Mouse (Mus musculus) kidney, postnatal 25 days (tissue): ENCODE results near the gene Casp2.

Experiments used
- DNase-seq, 2 experiments: peaks; one replicate each; pipeline ENCODE4 v3.0.0; 2021; ENCODE audit warnings: mixed read lengths in 2 of 2

Gene Casp2

DNA sequence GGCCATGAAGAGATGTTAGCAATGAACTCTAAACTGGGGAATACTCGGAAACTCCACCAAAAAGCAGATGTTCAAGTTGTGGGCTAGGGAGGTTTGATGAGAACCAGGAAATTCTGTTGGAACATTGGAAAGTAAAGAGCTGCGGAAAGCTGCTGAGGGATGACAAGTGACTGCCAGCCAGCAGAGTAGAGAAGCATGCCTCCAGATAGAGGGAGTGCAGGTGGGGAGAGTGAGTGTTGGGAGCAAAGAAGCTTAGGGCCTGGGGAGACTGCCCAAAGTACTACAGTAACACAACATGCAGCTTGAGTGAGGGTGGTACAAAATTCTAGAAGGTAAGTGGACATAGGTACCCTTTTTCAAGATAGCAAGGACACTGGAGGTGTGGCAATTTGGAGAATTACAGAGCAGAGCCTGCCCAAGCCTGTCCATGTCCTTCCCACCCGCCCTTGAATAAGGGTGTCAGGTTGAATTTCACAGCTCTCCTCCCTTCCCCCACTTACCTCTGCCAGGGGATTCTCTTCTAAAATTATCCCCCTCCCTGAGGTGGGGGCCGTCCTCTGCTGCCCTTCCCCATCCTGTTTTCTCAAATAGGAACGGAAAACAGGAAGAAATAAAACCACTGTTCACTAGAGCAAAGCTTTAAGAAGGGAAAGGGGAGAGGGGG, 18.2 kb downstream of the Casp2 start:
- DNase-seq: no peak

DNA sequence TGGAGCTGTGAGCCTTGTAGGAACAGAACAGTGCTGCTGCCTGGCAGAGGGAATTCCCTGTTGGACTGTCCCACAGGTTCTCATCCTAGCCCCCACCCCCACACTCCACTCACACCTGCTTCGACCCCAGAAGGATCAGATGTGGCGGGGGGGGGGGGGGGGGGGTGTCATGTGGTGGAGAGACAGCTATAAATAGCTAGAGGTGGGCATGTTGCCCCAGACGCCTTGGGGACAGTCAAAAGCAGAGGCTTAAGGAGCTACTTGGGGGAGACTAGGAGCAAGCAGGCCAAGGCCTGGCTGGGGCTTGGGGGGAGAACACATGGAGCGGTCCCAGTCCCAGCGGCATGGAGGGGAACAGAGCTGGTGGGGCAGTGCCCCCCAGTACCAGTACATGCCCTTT, 21.7 kb downstream of the Casp2 start, which contains the start of gene Clcn1:
Gene Clcn1, plus strand, starts transcription at position 238 of the 400 bp plus-strand sequence.
- DNase-seq: no peak

DNA sequence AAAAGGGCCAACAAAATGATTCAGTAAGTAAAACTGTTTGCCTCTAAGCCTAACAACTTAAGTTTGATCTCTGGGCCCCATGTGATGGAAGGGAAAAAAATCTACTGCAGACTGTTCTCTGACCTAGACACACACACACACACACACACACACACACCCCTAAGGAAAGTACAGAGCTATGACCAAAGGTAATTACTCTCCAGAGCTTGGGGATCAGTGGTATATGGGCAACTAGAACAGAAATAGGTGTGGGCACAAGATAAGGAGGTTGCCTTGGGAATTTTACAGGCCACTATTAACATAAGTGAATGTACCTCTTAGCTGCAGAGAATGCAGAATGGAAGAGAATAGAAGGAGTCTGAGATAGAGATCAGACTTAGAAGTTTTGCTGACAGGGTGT, 22.8 kb downstream of the Casp2 start:
- no peak for DNase-seq

DNA sequence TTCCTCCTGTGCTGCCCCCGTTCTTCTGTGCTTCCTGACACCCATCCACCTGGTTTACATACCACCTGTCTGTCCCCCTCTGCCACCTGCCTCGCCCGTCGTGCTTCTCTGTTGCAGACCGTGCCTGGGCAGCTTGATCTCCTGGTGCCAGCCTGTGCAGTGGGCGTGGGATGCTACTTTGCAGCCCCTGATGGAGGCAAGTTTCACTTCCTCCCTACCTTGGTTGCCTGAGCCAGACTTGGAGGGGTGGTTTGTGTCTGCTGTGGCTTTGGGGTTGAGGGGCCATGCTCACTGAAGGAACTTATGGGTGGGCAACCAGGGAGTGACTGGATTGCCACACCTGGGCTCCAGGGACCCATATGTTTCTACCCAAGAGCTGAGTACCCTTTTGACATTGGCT, 28.5 kb downstream of the Casp2 start:
- DNase-seq: no peak

DNA sequence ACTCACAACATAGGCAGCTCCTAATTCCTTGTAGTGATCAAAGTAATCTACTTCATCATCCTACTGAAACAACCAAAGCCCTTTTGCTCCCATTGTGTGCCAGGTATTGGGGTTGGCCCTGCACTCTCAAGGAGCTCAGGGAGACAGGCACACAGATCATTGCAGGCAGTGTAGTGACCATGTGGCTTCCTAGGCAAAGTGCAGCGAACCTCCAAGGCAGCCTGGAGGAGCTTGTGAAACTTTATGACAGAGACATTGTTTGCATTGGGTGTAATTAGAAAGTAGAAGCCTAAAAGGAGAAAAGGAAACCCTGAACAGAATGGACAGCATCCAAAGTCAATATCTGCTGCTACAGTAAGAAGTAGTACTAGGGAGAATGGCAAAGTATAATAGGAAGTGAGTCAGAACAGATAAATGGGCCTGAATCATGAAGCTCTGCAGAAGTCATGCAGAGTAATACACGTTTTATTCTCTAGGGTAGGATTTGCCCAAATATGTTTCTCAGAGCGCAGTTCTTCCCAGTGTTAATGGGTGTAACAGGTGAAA, 30.8 kb downstream of the Casp2 start:
- no peak for DNase-seq

DNA sequence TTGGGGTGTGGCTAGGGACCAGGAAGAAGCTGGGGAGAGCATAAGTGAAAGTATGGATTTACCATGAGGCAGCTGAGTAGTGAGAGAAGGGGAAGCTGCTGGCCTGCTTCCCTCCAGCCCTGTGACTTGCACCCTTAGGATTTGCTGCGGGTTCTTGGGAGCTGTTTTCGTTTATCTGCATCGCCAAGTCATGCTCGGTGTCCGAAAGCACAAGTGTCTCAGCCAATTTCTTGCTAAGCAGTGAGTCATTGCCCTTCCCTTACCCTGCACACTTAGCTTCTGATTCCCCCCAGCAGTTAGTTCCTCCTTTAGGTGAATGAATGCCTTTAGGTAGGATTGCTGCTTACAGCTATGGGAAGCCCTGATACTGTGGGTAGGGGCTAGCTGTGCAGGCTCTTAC, 34.6 kb downstream of the Casp2 start:
- DNase-seq: no peak

DNA sequence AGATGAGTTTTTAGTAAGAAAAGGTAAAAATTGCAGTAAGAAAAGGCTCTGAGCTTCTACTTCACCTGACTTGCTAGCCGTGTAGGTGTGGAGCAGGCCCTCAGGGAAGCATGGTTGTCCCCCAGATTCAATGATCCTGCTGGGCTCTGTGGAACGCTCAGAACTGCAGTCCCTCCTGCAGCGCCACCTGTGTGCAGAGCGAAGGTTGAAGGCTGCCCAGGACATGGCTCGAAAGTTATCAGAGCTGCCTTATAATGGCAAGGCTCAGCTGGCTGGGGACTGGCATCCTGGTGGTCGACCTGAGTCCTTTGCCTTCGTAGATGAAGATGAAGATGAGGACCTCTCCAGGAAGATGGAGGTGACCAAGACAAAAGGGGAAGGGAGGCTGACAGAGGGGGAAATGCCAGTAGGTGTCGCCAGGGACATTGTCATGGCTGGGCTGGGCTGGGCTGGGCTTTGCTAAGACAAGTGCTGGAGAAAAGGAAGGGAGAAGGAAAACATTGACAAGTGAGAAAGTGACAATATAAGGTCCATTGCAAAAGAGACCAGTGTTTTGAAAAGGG, 45.1 kb downstream of the Casp2 start:
- peak; percentile 27 to 51 for DNase-seq

DNA sequence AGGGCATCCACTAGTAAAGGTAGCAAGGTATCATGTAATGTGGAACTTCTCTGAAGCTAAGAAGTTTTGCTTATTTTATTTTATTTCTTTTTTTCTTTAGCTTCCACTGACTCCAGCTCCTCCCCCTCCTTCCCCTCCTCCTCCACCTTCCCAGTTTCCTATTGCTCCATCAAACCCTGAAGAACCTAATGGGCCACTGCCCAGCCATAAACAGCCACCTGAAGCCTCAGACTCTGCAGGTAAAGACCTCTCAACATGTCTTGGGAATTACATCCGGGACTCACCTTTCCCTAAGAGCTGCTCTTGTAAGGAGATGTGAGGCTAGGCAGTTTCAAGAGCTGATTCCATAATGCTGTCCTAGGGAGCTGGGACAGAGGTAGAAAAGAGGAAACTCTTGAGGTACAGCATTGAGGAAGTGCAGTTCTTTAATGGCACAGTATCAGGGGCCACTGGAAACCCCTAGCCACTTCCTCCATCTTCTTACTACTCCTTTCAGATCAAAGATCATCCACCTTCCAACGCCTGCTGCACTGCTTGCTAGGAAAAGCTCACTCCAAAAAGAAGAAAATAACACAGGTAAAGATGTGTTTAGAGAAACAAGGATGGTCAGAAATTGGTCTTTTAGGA, 45.8 kb downstream of the Casp2 start:
- no peak for DNase-seq

DNA sequence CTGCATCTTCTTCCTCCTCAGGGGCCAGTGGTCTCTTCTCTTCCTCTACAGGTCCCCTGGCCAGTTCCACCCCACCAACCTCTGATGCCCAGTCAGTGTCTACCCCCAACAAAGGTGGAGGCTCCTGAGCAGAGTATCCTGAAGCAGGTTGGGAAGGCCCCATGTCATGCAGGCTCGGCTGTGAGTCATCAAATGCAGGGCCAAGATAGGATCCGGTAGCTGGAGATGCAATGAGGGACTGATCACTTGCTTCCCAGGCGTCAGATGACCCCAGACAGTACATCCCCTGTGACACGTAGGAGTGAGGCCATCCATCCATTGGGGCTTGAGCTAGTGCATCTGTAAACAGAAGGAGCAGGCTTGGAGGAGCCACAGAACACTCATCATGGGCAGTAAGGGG, 53.5 kb downstream of the Casp2 start:
- DNase-seq: no peak

DNA sequence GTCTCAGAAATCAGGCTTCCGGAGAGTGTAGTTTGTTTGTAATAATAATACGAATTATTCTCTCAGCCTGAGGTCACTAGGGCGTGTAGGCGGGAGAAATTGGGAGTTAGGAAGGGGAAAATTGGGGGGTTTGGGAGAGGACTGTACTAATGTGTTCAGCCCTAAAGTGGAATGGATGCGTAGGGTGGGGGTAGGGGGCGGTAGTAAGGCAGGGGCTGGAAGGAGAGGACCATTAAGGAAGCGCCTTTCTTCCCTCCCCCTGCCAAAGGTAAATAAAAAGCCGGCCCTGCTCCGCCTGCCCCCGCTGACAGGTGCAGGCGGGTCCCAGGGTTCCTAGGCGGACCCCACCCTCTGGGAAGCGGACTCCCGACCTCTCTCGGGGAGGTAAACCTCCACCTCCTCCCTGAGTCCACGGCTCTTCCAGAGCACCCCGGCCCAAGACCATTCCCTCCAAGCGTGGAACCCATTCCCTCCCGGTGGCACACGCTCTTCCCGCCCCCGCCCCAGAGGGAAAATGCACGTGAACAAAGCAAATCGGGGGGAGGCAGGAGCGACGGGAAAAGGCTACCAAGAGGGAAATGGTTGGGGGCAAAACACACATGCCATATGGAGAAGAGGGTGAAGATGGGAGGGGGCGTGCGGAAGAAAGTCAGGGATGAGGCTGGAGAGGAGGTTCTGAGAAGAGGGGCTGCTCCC, 58.7 kb downstream of the Casp2 start:
- no peak for DNase-seq

DNA sequence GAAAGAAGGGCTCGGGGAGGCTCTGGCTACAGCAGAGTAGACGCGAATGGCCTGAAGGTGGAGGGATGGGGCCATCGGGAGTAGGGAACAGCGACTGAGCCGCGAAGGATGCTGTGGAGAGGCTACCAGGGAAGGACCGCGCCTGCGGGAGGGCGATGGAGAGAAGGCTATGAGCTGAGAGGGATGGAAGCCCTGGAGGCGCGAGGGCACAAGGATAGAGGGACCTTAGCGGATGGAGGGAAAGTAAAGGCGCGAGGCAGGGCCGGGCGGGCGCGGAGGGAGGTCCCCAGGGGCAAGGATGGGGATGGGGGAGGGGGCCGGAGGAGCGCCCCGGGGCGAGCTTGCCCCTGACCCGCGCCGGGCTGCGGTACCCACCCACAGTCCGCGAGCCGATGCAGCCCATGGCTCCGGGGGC, 59.3 kb downstream of the Casp2 start:
- no peak for DNase-seq

DNA sequence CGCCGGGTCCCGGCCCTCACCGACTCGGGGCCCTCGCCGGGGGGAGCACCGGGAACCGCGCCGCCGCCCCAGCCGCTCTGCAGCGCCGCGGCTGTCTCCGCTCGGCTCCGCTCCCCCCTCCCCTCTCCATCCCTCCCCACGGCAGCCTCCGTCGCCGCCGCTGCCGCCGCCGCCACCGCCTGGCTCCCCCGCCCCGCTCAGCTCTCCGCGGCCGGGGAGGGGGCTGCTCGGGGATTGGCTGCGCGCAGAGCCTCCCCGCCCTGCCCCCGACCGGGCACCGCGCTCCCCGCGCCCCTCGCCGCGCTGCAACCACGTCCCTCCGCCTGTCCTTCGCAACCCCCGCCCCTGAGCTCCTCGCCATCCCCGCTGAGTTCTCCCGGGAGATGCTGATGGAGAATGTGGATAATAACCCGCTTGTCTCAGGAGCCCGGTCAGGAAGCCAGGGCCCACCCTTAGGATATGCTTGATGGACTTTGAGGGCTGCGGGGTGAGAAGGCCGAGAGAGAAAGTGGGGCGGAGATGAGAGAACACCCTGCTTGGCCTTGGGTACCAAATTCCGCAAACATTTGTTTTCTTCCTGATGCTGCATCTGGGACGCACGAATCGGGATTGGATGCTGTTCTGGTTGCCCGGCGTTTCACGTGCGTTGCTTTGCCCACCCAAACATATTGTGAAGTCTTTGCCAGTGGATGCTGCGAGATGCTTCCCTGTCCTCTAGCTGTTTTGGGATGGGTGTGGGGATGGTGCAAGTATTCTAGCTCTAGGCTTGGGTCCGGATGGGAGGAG, 59.9 kb downstream of the Casp2 start, which contains the start of gene Fam131b:
Gene Fam131b, minus strand, starts transcription at position 162 of the 786 bp plus-strand sequence.
- DNase-seq: peak in 1 of 2 experiments; percentile 38

DNA sequence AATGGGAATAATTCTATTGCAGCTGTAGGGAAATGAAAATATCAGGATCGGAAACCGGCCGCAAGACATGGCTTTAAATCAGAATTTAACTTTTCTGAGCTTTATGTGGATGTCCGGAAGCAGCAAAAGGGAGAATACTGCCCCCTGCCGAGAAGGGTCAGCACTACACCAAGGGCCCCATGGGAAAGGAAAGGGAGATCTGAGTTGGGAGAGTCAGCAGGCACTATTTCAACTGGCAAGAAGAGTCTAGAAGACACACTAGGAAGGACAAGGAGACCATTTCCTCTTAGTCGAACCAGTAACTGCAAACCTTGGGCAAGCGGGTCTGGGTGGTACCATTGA, 60.5 kb downstream of the Casp2 start:
- peak; percentile 60 to 82 for DNase-seq

DNA sequence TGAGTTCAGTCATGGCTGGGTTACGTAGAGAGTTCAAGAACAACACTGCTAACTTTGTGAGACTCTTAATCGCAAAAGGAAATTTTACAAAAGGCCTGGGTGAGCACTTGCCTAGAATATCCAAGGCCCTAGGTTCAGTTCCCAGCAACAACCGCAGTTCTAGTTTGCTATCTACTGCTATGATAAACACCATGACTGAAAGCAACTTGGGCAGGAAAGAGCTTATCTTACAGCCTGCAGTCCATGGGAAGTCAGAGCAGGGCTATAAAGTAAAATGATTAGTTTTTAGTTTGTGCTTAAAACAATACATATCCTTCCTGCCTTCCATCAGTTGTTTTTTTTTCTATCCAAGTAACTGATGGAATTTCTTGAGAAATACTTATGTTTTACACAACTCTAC, 61.7 kb downstream of the Casp2 start:
- DNase-seq: no peak

DNA sequence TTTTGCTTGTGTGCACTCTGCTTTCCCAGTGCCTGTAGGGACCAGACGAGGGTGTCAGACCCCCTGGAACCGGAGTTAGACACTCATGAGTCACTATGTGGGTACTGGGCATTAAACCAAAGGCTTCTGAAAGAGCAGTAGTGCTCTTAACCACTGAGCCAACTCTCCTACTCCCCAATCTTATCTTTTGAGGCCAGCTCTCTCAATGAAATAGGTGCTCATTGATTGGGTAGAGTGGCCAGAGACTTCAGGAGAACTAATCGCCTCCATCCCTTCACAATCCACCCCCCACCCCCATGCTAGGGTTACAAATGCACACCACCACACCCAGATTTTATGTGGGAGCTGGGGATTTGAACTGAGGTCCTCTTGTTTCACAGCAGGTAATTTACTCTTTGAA, 64.0 kb downstream of the Casp2 start:
- DNase-seq: no peak

DNA sequence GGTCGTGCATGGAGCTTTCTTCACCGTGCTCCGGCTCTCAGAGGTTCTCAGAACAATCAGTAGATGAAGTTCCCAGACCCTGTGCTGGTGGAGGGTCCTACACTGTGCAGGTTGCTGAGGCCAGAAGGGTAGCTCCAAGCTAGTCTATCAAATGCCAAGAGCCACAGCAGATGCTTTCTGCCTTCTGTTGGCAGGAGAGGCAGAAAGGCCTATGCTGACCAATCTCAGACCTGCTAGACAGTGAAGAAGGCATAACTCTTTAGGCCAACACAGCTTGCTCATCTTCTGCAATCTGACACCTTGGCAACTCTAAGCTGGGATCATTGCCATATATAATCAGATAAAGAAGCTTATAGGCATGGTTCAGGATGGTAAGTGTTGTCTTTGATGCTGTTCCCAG, 65.4 kb downstream of the Casp2 start:
- DNase-seq: no peak

DNA sequence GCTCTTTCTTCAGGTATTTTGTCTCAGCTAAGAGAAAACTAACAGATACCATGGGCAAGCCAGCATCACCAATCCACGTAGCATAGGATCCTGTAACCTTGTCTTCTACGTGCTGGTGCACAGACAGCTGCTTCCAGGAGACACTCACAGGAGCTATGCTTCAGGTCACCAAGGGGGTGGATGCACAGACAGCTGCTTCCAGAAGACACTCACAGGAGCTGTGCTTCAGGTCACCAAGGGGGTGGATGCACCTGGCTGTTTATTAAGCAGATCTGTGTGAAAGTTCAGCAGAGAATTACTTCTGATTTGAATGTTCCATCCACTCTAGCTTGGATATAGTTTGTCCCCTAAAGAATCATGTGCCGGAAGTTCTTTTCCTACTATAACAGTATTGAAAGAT, 66.2 kb downstream of the Casp2 start:
- peak in 1 of 2 experiments; percentile 59 for DNase-seq
